ENCODE assay signal across 8 mouse cellular contexts in genomic region chr10:33624131-33624879, GRCm38 (mm10). TPM values are rescaled to one million over a fixed set of nuclear protein-coding genes. Genes with fewer than 3 reads are reported as not detected.
DNase-seq lines count a peak whose midpoint lies in the region; ATAC-seq and TF ChIP-seq lines count a peak whose summit lies in the region.

Clvs2 (minus strand) TSS chr10:33624769.

- H3K4me2 ChIP-seq in lung, embryonic 16.5 days (ENCODE audit: low read depth, low read length) = peak within 1 kb of the TSS; percentile 43
- no peak within 1 kb of the TSS for H3K4me2 ChIP-seq in lung, postnatal 0 days (replicated peaks; ENCODE audit: low read depth, low read length)
- peak within 1 kb of the TSS; percentile 60 for H3K4me2 ChIP-seq in forebrain, postnatal 0 days (ENCODE audit: low read depth)

- 4% methylated on average over 36 of the region's 37 CpGs for WGBS in lung, embryonic 16.5 days
- 2% methylated on average over 37 of the region's 37 CpGs for WGBS in lung, postnatal 0 days
- WGBS in forebrain, postnatal 0 days = 2% methylated on average over 37 of the region's 37 CpGs
- 2% methylated on average over 37 of the region's 37 CpGs for WGBS in midbrain, embryonic 10.5 days

- TF ChIP-seq CTCF in lung, postnatal 0 days (IDR thresholded peaks at IDR 0.05) = no peak
- 0 out of 2 replicates have a peak, but pooled peaks have one; percentile 13 for TF ChIP-seq CTCF in forebrain, postnatal 0 days (IDR thresholded peaks at IDR 0.05; ENCODE audit: low read depth)

- H3K9ac ChIP-seq in lung, embryonic 16.5 days (ENCODE audit: low read length) = no peak within 1 kb of the TSS
- H3K9ac ChIP-seq in lung, postnatal 0 days (replicated peaks; ENCODE audit: low read depth) = no peak within 1 kb of the TSS
- peak within 1 kb of the TSS; percentile 76 for H3K9ac ChIP-seq in forebrain, postnatal 0 days

- no peak for ATAC-seq in lung, embryonic 16.5 days (ENCODE audit: low read depth)
- no peak for ATAC-seq in lung, postnatal 0 days
- peak; percentile 96 for ATAC-seq in forebrain, postnatal 0 days
- ATAC-seq in megakaryocyte-erythroid progenitor cell, adult 5-6 weeks (replicated peaks; ENCODE audit: low FRiP score, low TSS enrichment, poor library complexity, severe bottlenecking) = no peak

- no peak within 1 kb of the TSS for H3K27ac ChIP-seq in lung, embryonic 16.5 days (ENCODE audit: low read length)
- H3K27ac ChIP-seq in lung, postnatal 0 days (ENCODE audit: low read length) = no peak within 1 kb of the TSS
- peak within 1 kb of the TSS; percentile 85 for H3K27ac ChIP-seq in forebrain, postnatal 0 days (ENCODE audit: low read depth, low read length)
- H3K27ac ChIP-seq in midbrain, embryonic 10.5 days (replicated peaks) = peak within 1 kb of the TSS; percentile 83

- DNase-seq in lung, postnatal 0 days (ENCODE audit: low spot score) = no peak
- peak; percentile 55 to 58 for DNase-seq in cerebellum, postnatal 14 days
- peak; percentile 78 for DNase-seq in forebrain, postnatal 0 days
- DNase-seq in layer of hippocampus, adult 18-20 months (ENCODE audit: low spot score in 2 of 2) = peak; percentile 93 to 94
- DNase-seq in midbrain, embryonic 10.5 days (ENCODE audit: low spot score) = peak; percentile 61
- peak; percentile 70 for DNase-seq in telencephalon, adult 2 months (ENCODE audit: low read depth, low spot score)

- no peaks in the 10 kb centered on the region for H3K36me3 ChIP-seq in lung, embryonic 16.5 days (ENCODE audit: control insufficient read depth, insufficient read depth, low read length)
- no peaks in the 10 kb centered on the region for H3K36me3 ChIP-seq in lung, postnatal 0 days (ENCODE audit: insufficient read depth, low read length)
- H3K36me3 ChIP-seq in forebrain, postnatal 0 days (ENCODE audit: insufficient read depth) = no peaks in the 10 kb centered on the region
- no peaks in the 10 kb centered on the region for H3K36me3 ChIP-seq in midbrain, embryonic 10.5 days

- no peaks in the 10 kb centered on the region for H3K4me1 ChIP-seq in lung, embryonic 16.5 days (replicated peaks; ENCODE audit: control insufficient read depth, insufficient read depth, low read length)
- H3K4me1 ChIP-seq in lung, postnatal 0 days (ENCODE audit: insufficient read depth, low read depth, low read length) = no peaks in the 10 kb centered on the region
- H3K4me1 ChIP-seq in forebrain, postnatal 0 days (ENCODE audit: insufficient read depth) = peaks cover 15% of the 10 kb centered on the region; the same call in 1 of the 2 replicates
- peaks cover 15% of the 10 kb centered on the region for H3K4me1 ChIP-seq in midbrain, embryonic 10.5 days

- peaks cover 3% of the 10 kb centered on the region; the same call in 1 of the 2 replicates for H3K27me3 ChIP-seq in lung, embryonic 16.5 days (ENCODE audit: control insufficient read depth, insufficient read depth, low read depth, low read length)
- H3K27me3 ChIP-seq in lung, postnatal 0 days (replicated peaks; ENCODE audit: insufficient read depth, low read length) = no peaks in the 10 kb centered on the region
- no peaks in the 10 kb centered on the region for H3K27me3 ChIP-seq in forebrain, postnatal 0 days (ENCODE audit: insufficient read depth, low read length)
- H3K27me3 ChIP-seq in midbrain, embryonic 10.5 days (ENCODE audit: low read depth, poor library complexity, severe bottlenecking) = peaks cover 20% of the 10 kb centered on the region

- TF ChIP-seq EP300 in lung, postnatal 0 days (IDR thresholded peaks at IDR 0.05) = no peak

- H3K9me3 ChIP-seq in lung, embryonic 16.5 days (ENCODE audit: control insufficient read depth, low read length) = no peaks in the 10 kb centered on the region
- H3K9me3 ChIP-seq in lung, postnatal 0 days (ENCODE audit: low read length) = no peaks in the 10 kb centered on the region
- H3K9me3 ChIP-seq in forebrain, postnatal 0 days (ENCODE audit: low read length) = no peaks in the 10 kb centered on the region
- H3K9me3 ChIP-seq in midbrain, embryonic 10.5 days (replicated peaks) = no peaks in the 10 kb centered on the region

- peak within 1 kb of the TSS; percentile 19 for H3K4me3 ChIP-seq in lung, embryonic 16.5 days (ENCODE audit: low read length)
- H3K4me3 ChIP-seq in lung, postnatal 0 days (ENCODE audit: low read depth, low read length) = no peak within 1 kb of the TSS
- H3K4me3 ChIP-seq in forebrain, postnatal 0 days (ENCODE audit: low read depth, low read length) = peak within 1 kb of the TSS; percentile 52
- peak within 1 kb of the TSS; percentile 66 for H3K4me3 ChIP-seq in midbrain, embryonic 10.5 days

RNA-seq across cellular contexts. Expression of gene Clvs2, which starts in this region (rescaled TPM):
- polyA plus RNA-seq in lung, embryonic 16.5 days (2015; fragmentation: Nextera tagmentation; extraction: Ambion mirVana) = not detected in 2 replicates
- 0.13 TPM in 1 of 2 replicates, not detected in the other for polyA plus RNA-seq in lung, postnatal 0 days (2015; fragmentation: Nextera tagmentation; extraction: Ambion mirVana)
- total RNA-seq in forebrain, postnatal 0 days (2014; rRNA removed) = 21.5 and 22.8 TPM in 2 replicates
- 20.6 and 23.6 TPM in 2 replicates for polyA plus RNA-seq in forebrain, postnatal 0 days (2015; fragmentation: Nextera tagmentation; extraction: Ambion mirVana)
- 10 to 100 TPM; 85.3 to 91.0 TPM for total RNA-seq in layer of hippocampus, adult 18-20 months (2021)
- 1.3 and 3.4 TPM in 2 replicates for polyA plus RNA-seq in midbrain, embryonic 10.5 days (2016; fragmentation: Nextera tagmentation; extraction: Ambion mirVana)
- total RNA-seq in megakaryocyte-erythroid progenitor cell, adult 5-6 weeks (2014; fragmentation: Nextera tagmentation) = not detected in 2 replicates
- total RNA-seq in megakaryocyte-erythroid progenitor cell, adult 5-6 weeks (2017) = not detected in 2 replicates

Comparison
In these comparisons a context has a peak if more than half of its experiments do, and no peak if none do; other contexts are left out.
1. RNA of gene Clvs2 (total RNA-seq): 85.3 to 91.0 TPM in layer of hippocampus, adult 18-20 months and 21.5 to 22.8 TPM in forebrain, postnatal 0 days; not detected in megakaryocyte-erythroid progenitor cell, adult 5-6 weeks; every median in the first group is over 10 times any median in the second.
2. H3K27ac ChIP-seq: peak in forebrain, postnatal 0 days (single experiment) and midbrain, embryonic 10.5 days (single experiment); none in lung, embryonic 16.5 days (single experiment) and lung, postnatal 0 days (single experiment).